In the genomic region with DNA sequence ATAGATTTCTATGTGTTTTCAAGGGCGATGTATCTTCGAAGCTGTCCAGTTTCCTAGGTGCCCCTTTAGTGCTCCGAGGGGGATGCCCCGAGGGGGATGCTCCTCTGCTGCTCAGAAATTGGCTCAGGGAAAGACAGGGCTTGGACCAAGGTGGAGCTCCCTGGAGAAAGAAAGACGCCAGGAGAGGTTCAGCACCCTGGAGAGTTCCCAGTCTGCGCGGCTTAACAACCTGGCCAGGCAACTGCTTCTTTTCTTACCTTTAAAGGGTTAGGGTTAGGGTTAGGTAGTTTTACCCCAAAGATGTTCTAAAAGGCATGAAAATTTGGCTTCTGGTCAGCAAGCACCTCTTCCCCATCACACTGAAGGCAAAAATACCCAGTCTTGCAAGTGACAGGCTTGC, we compare ENCODE assay signal across 8 mouse cellular contexts. TPM values are rescaled to one million over a fixed set of nuclear protein-coding genes. Genes with fewer than 3 reads are reported as not detected.
DNase-seq lines count a peak whose midpoint lies in the region; ATAC-seq and TF ChIP-seq lines count a peak whose summit lies in the region.

No protein-coding gene starts in this region.

- TF ChIP-seq CTCF in forebrain, postnatal 0 days (IDR thresholded peaks at IDR 0.05; ENCODE audit: low read depth) = no peak

- no peak overlapping the region for H3K9ac ChIP-seq in forebrain, embryonic 14.5 days (ENCODE audit: low read length)
- no peak overlapping the region for H3K9ac ChIP-seq in forebrain, postnatal 0 days
- no peak overlapping the region for H3K9ac ChIP-seq in embryonic facial prominence, embryonic 14.5 days (ENCODE audit: low read depth, low read length)
- H3K9ac ChIP-seq in midbrain, embryonic 13.5 days (replicated peaks) = no peak overlapping the region

- no peak overlapping the region for H3K4me3 ChIP-seq in forebrain, embryonic 14.5 days (ENCODE audit: low read depth, low read length)
- H3K4me3 ChIP-seq in forebrain, postnatal 0 days (ENCODE audit: low read depth, low read length) = no peak overlapping the region
- H3K4me3 ChIP-seq in embryonic facial prominence, embryonic 14.5 days (ENCODE audit: low read depth, low read length) = no peak overlapping the region
- H3K4me3 ChIP-seq in midbrain, embryonic 13.5 days (replicated peaks) = no peak overlapping the region

- DNase-seq in forebrain, embryonic 14.5 days (ENCODE audit: low spot score) = peak; percentile 22
- no peak for DNase-seq in forebrain, postnatal 0 days
- peak; percentile 69 for DNase-seq in testis, postnatal 10 days (ENCODE audit: low spot score)
- DNase-seq in testis, postnatal 14 days (ENCODE audit: low spot score) = no peak
- peak; percentile 51 for DNase-seq in embryonic facial prominence, embryonic 14.5 days (ENCODE audit: low spot score)
- DNase-seq in ovary, postnatal 36 days (ENCODE audit: low spot score) = peak; percentile 29
- DNase-seq in frontal cortex, postnatal 14 days (ENCODE audit: low spot score in 2 of 2) = no peak

- ATAC-seq in forebrain, embryonic 14.5 days = no peak
- no peak for ATAC-seq in forebrain, postnatal 0 days
- no peak for ATAC-seq in embryonic facial prominence, embryonic 14.5 days (ENCODE audit: low read depth)
- ATAC-seq in midbrain, embryonic 13.5 days = no peak

- no peaks in the 10 kb centered on the region for H3K9me3 ChIP-seq in forebrain, embryonic 14.5 days (replicated peaks; ENCODE audit: control insufficient read depth, low read length)
- no peaks in the 10 kb centered on the region for H3K9me3 ChIP-seq in forebrain, postnatal 0 days (ENCODE audit: low read length)
- no peaks in the 10 kb centered on the region for H3K9me3 ChIP-seq in embryonic facial prominence, embryonic 14.5 days (ENCODE audit: control insufficient read depth, low read length)
- H3K9me3 ChIP-seq in midbrain, embryonic 13.5 days = no peaks in the 10 kb centered on the region

- no peak overlapping the region for H3K4me2 ChIP-seq in forebrain, embryonic 14.5 days (ENCODE audit: low read length)
- no peak overlapping the region for H3K4me2 ChIP-seq in forebrain, postnatal 0 days (ENCODE audit: low read depth)
- H3K4me2 ChIP-seq in embryonic facial prominence, embryonic 14.5 days (ENCODE audit: low read depth, low read length) = no peak overlapping the region
- H3K4me2 ChIP-seq in midbrain, embryonic 13.5 days (replicated peaks) = no peak overlapping the region

- no peaks in the 10 kb centered on the region for H3K27me3 ChIP-seq in forebrain, embryonic 14.5 days (replicated peaks; ENCODE audit: control insufficient read depth, insufficient read depth, low read length)
- H3K27me3 ChIP-seq in forebrain, postnatal 0 days (ENCODE audit: insufficient read depth, low read length) = no peaks in the 10 kb centered on the region; the same call in 1 of the 2 replicates
- no peaks in the 10 kb centered on the region for H3K27me3 ChIP-seq in embryonic facial prominence, embryonic 14.5 days (replicated peaks; ENCODE audit: control insufficient read depth, insufficient read depth, low read length)
- peaks cover 46% of the 10 kb centered on the region for H3K27me3 ChIP-seq in midbrain, embryonic 13.5 days

- H3K4me1 ChIP-seq in forebrain, embryonic 14.5 days (ENCODE audit: control insufficient read depth, insufficient read depth, low read length) = no peaks in the 10 kb centered on the region
- H3K4me1 ChIP-seq in forebrain, postnatal 0 days (ENCODE audit: insufficient read depth) = no peaks in the 10 kb centered on the region
- H3K4me1 ChIP-seq in embryonic facial prominence, embryonic 14.5 days (ENCODE audit: control insufficient read depth, insufficient read depth, low read length) = no peaks in the 10 kb centered on the region
- H3K4me1 ChIP-seq in midbrain, embryonic 13.5 days (replicated peaks) = peaks cover 3% of the 10 kb centered on the region

- WGBS in forebrain, embryonic 14.5 days = 23% methylated on average over 7 of the region's 7 CpGs
- WGBS in forebrain, postnatal 0 days = 22% methylated on average over 7 of the region's 7 CpGs
- WGBS in embryonic facial prominence, embryonic 14.5 days = 20% methylated on average over 7 of the region's 7 CpGs
- WGBS in midbrain, embryonic 13.5 days = 23% methylated on average over 7 of the region's 7 CpGs

- no peaks in the 10 kb centered on the region for H3K36me3 ChIP-seq in forebrain, embryonic 14.5 days (ENCODE audit: control insufficient read depth, insufficient read depth, low read length)
- H3K36me3 ChIP-seq in forebrain, postnatal 0 days (ENCODE audit: insufficient read depth) = no peaks in the 10 kb centered on the region
- no peaks in the 10 kb centered on the region for H3K36me3 ChIP-seq in embryonic facial prominence, embryonic 14.5 days (ENCODE audit: control insufficient read depth, insufficient read depth, low read length)
- H3K36me3 ChIP-seq in midbrain, embryonic 13.5 days = no peaks in the 10 kb centered on the region

- H3K27ac ChIP-seq in forebrain, embryonic 14.5 days (ENCODE audit: low read depth, low read length) = no peak overlapping the region
- H3K27ac ChIP-seq in forebrain, postnatal 0 days (ENCODE audit: low read depth, low read length) = no peak overlapping the region
- no peak overlapping the region for H3K27ac ChIP-seq in embryonic facial prominence, embryonic 14.5 days (replicated peaks; ENCODE audit: low read depth, low read length)
- H3K27ac ChIP-seq in midbrain, embryonic 13.5 days = no peak overlapping the region

RNA-seq across cellular contexts. Expression of a gene that starts 43.9 kb away (rescaled TPM):
- polyA plus RNA-seq in forebrain, embryonic 14.5 days (2014; fragmentation: Nextera tagmentation; extraction: Ambion mirVana) = 8.1 and 11.6 TPM in 2 replicates
- total RNA-seq in forebrain, postnatal 0 days (2014; rRNA removed) = 64.4 and 86.9 TPM in 2 replicates
- polyA plus RNA-seq in forebrain, postnatal 0 days (2015; fragmentation: Nextera tagmentation; extraction: Ambion mirVana) = 45.6 and 62.9 TPM in 2 replicates
- polyA plus RNA-seq in embryonic facial prominence, embryonic 14.5 days (2014; fragmentation: Nextera tagmentation; extraction: Ambion mirVana) = 0.45 and 0.70 TPM in 2 replicates
- 6.4 and 6.5 TPM in 2 replicates for polyA plus RNA-seq in midbrain, embryonic 13.5 days (2015; fragmentation: Nextera tagmentation; extraction: Ambion mirVana)

RNA-seq across cellular contexts. Expression of a gene that starts 44.7 kb away (rescaled TPM):
- polyA plus RNA-seq in forebrain, embryonic 14.5 days (2014; fragmentation: Nextera tagmentation; extraction: Ambion mirVana) = 13.4 and 20.5 TPM in 2 replicates
- 59.4 and 65.1 TPM in 2 replicates for total RNA-seq in forebrain, postnatal 0 days (2014; rRNA removed)
- 24.2 and 37.8 TPM in 2 replicates for polyA plus RNA-seq in forebrain, postnatal 0 days (2015; fragmentation: Nextera tagmentation; extraction: Ambion mirVana)
- polyA plus RNA-seq in embryonic facial prominence, embryonic 14.5 days (2014; fragmentation: Nextera tagmentation; extraction: Ambion mirVana) = 1.4 and 1.7 TPM in 2 replicates
- 13.4 and 13.5 TPM in 2 replicates for polyA plus RNA-seq in midbrain, embryonic 13.5 days (2015; fragmentation: Nextera tagmentation; extraction: Ambion mirVana)

Comparison
In these comparisons a context has a peak if more than half of its experiments do, and no peak if none do; other contexts are left out.
1. DNase-seq: peak in forebrain, embryonic 14.5 days (single experiment), testis, postnatal 10 days (single experiment), embryonic facial prominence, embryonic 14.5 days (single experiment) and ovary, postnatal 36 days (single experiment); none in forebrain, postnatal 0 days (single experiment), testis, postnatal 14 days (single experiment) and frontal cortex, postnatal 14 days (0 of 2).